Mouse (Mus musculus) kidney, postnatal 25 days (tissue): ENCODE measurements around the gene Slc43a1.
A peak's percentile ranks its signal among the peaks of the same experiment; 100 is the strongest.

Experiments
- DNase-seq, 2 experiments: peaks; one replicate each; pipeline ENCODE4 v3.0.0; 2021; ENCODE audit warnings: mixed read lengths in 2 of 2

Slc43a1 gene

GRCm38 (mm10) chr2:84868521-84868943 lies 29.9 kb downstream of the Slc43a1 start:
- DNase-seq: peak; percentile 63 to 75

GRCm38 (mm10) chr2:84868977-84869376 lies 30.3 kb downstream of the Slc43a1 start:
- DNase-seq: no peak

- peak in 1 of 2 experiments; percentile 32 for DNase-seq
Observed at GRCm38 (mm10) chr2:84870623-84871160, 32.0 kb downstream of the Slc43a1 start.

GRCm38 (mm10) chr2:84872105-84872716 lies 33.6 kb downstream of the Slc43a1 start:
- DNase-seq: peak; percentile 77 to 84

- DNase-seq: no peak
Observed at GRCm38 (mm10) chr2:84875842-84876241, 37.2 kb downstream of the Slc43a1 start.

- DNase-seq: no peak
Observed at GRCm38 (mm10) chr2:84880590-84880989, 41.9 kb downstream of the Slc43a1 start.

- DNase-seq: no peak
Observed at GRCm38 (mm10) chr2:84882606-84883005, 44.0 kb downstream of the Slc43a1 start.

- DNase-seq: no peak
Observed at GRCm38 (mm10) chr2:84883084-84883483, 44.4 kb downstream of the Slc43a1 start.

GRCm38 (mm10) chr2:84883530-84883929 lies 44.9 kb downstream of the Slc43a1 start:
- DNase-seq: peak in 1 of 2 experiments; percentile 28

GRCm38 (mm10) chr2:84883942-84884341 lies 45.3 kb downstream of the Slc43a1 start:
- DNase-seq: peak in 1 of 2 experiments; percentile 21

GRCm38 (mm10) chr2:84884611-84885010 lies 46.0 kb downstream of the Slc43a1 start:
- peak in 1 of 2 experiments; percentile 12 for DNase-seq

GRCm38 (mm10) chr2:84885084-84886055 lies 46.7 kb downstream of the Slc43a1 start:
- peak in 1 of 2 experiments; percentile 27 for DNase-seq

- DNase-seq: peak in 1 of 2 experiments; percentile 35
Observed at GRCm38 (mm10) chr2:84886234-84886731, 47.6 kb downstream of the Slc43a1 start, which contains the start of gene Rtn4rl2. TSS of gene Rtn4rl2 (minus strand) at chr2:84886710.

GRCm38 (mm10) chr2:84886821-84887281 lies 48.2 kb downstream of the Slc43a1 start:
- DNase-seq: peak; percentile 28 to 60

- DNase-seq: peak; percentile 43 to 58
Observed at GRCm38 (mm10) chr2:84887411-84888271, 49.0 kb downstream of the Slc43a1 start.

GRCm38 (mm10) chr2:84888657-84889315 lies 50.1 kb downstream of the Slc43a1 start:
- peak; percentile 83 to 85 for DNase-seq

GRCm38 (mm10) chr2:84889316-84890044 lies 50.8 kb downstream of the Slc43a1 start:
- peak in 1 of 2 experiments; percentile 37 for DNase-seq

- peak; percentile 86 to 92 for DNase-seq
Observed at GRCm38 (mm10) chr2:84890045-84890340, 51.3 kb downstream of the Slc43a1 start.

GRCm38 (mm10) chr2:84893359-84893758 lies 54.7 kb downstream of the Slc43a1 start:
- peak in 1 of 2 experiments; percentile 14 for DNase-seq

GRCm38 (mm10) chr2:84895495-84896198 lies 57.0 kb downstream of the Slc43a1 start:
- peak in 1 of 2 experiments; percentile 45 for DNase-seq
